In the genomic region with DNA sequence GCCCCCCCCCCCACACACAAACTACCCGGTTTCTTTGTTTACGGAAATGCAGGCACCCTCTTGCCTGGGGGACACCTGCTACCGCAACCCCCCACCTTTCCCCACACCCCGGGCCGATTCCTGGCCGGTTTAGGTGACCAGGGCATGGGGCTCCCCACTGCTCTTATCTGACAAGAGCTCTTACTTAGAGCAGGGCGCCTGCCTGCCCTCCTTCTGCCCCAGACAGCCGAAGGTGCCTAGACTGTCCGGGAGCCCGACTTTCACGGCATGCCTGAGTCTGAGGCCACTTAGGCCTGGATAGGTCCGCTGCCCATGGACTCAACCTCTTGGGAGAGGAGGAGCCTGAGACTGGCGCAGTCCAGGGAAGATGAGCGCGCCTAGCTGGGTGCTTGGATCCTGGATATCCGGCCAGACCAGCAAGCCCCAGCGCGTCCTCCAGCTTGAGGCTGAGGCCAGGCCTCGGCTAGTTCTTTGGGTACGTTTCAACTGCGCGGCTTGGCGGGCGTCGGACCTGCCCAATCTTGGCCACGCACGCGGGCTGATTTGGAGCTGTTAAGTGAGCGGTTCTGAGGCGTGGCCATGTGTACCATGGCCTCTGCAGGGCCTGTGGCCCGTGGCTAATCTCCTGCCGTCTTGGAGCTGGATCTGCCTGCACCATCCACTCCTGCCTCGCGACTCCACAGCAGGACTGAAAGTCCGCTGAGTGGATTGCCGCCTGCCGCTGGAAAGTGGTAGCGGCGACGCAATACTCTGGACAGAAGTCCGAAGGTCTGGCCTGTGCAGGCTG, we compare ENCODE assay signal across 7 mouse cellular contexts. TPM values are rescaled to one million over a fixed set of nuclear protein-coding genes. Genes with fewer than 3 reads are reported as not detected.
DNase-seq lines count a peak whose midpoint lies in the region; ATAC-seq and TF ChIP-seq lines count a peak whose summit lies in the region.

No protein-coding gene starts in this region.

- H3K4me3 ChIP-seq in E14TG2a.4 (replicated peaks; ENCODE audit: low read length) = peak overlapping the region; percentile 39; the same call in 1 of the 2 replicates
- peak overlapping the region; percentile 30; the same call in 1 of the 2 replicates for H3K4me3 ChIP-seq in G1E (ENCODE audit: low read depth, low read length)
- H3K4me3 ChIP-seq in heart, embryonic 16.5 days (ENCODE audit: low read length) = peak overlapping the region; percentile 27

- no peak for ATAC-seq in G1E (ENCODE audit: extremely low read depth, insufficient number of reproducible peaks, low FRiP score, poor library complexity, severe bottlenecking)
- no peak for ATAC-seq in heart, embryonic 16.5 days (replicated peaks; ENCODE audit: extremely low read depth, insufficient read depth, low FRiP score)

- peaks cover 93% of the 10 kb centered on the region for H3K27me3 ChIP-seq in E14TG2a.4 (ENCODE audit: insufficient read depth, low read length)
- H3K27me3 ChIP-seq in G1E (ENCODE audit: insufficient read depth, low read length) = peaks cover 2% of the 10 kb centered on the region; the same call in 1 of the 2 replicates
- H3K27me3 ChIP-seq in heart, embryonic 16.5 days (ENCODE audit: control insufficient read depth, insufficient read depth, low read length) = peaks cover 76% of the 10 kb centered on the region

- TF ChIP-seq CTCF in E14TG2a.4 (conservative IDR thresholded peaks at IDR 0.05; ENCODE audit: low read length) (no peak), G1E (IDR thresholded peaks at IDR 0.05; ENCODE audit: low read depth, low read length) (no peak)

- WGBS in heart, embryonic 16.5 days = 3% methylated on average over 41 of the region's 41 CpGs

- DNase-seq in G1E (ENCODE audit: low spot score) = no peak
- DNase-seq in kidney, postnatal 4 days = peak; percentile 74 to 84
- peak; percentile 63 for DNase-seq in neural tube, embryonic 10.5 days (ENCODE audit: extremely low spot score, low spot score)
- DNase-seq in layer of hippocampus, postnatal 36 days = no peak
- DNase-seq in ovary, adult 18-20 months (ENCODE audit: low spot score) = no peak

- H3K27ac ChIP-seq in heart, embryonic 16.5 days (ENCODE audit: low read length) = no peak overlapping the region

- H3K4me1 ChIP-seq in E14TG2a.4 (replicated peaks; ENCODE audit: low read depth, low read length) = peaks cover 64% of the 10 kb centered on the region
- no peaks in the 10 kb centered on the region for H3K4me1 ChIP-seq in G1E (ENCODE audit: insufficient read depth, low read depth, low read length)
- peaks cover 38% of the 10 kb centered on the region for H3K4me1 ChIP-seq in heart, embryonic 16.5 days (ENCODE audit: control insufficient read depth, insufficient read depth, low read length)

- peak overlapping the region; percentile 47 for H3K4me2 ChIP-seq in heart, embryonic 16.5 days (ENCODE audit: low read depth, low read length)

- H3K9ac ChIP-seq in heart, embryonic 16.5 days (ENCODE audit: low read length) = no peak overlapping the region

- H3K9me3 ChIP-seq in E14TG2a.4 (ENCODE audit: low read length) (no peaks in the 10 kb centered on the region), G1E (replicated peaks) (peaks cover 92% of the 10 kb centered on the region)
- H3K9me3 ChIP-seq in heart, embryonic 16.5 days (replicated peaks; ENCODE audit: control insufficient read depth, low read length) = no peaks in the 10 kb centered on the region

- no peaks in the 10 kb centered on the region for H3K36me3 ChIP-seq in E14TG2a.4 (ENCODE audit: insufficient read depth, low read length)
- H3K36me3 ChIP-seq in G1E (replicated peaks) = no peaks in the 10 kb centered on the region
- no peaks in the 10 kb centered on the region for H3K36me3 ChIP-seq in heart, embryonic 16.5 days (ENCODE audit: control insufficient read depth, insufficient read depth)

RNA-seq across cellular contexts. Expression of gene Cbx8, which starts 4.0 kb away (rescaled TPM):
- total RNA-seq in G1E (2014; fragmentation: Nextera tagmentation) (not detected in 2 replicates), G1E (2017) (not detected in 2 replicates)
- not detected in 2 replicates for polyA plus RNA-seq in G1E (2012)
- 7.0 and 7.5 TPM in 2 replicates for polyA plus RNA-seq in heart, embryonic 16.5 days (2015; fragmentation: Nextera tagmentation; extraction: Ambion mirVana)
- total RNA-seq in layer of hippocampus, postnatal 36 days (2021) = 10 to 100 TPM; 11.2 to 13.6 TPM

RNA-seq across cellular contexts. Expression of gene Cbx2, which starts 22.0 kb away (rescaled TPM):
- not detected in 2 replicates for total RNA-seq in G1E (2014; fragmentation: Nextera tagmentation)
- total RNA-seq in G1E (2017) = 0.11 and 0.12 TPM in 2 replicates
- not detected in 2 replicates for polyA plus RNA-seq in G1E (2012)
- 15.0 and 15.3 TPM in 2 replicates for polyA plus RNA-seq in heart, embryonic 16.5 days (2015; fragmentation: Nextera tagmentation; extraction: Ambion mirVana)
- 1 to 10 TPM; 4.0 to 4.4 TPM for total RNA-seq in layer of hippocampus, postnatal 36 days (2021)

RNA-seq across cellular contexts. Expression of gene Cbx4, which starts 41.3 kb away (rescaled TPM):
- not detected in 2 replicates for total RNA-seq in G1E (2014; fragmentation: Nextera tagmentation)
- not detected in 2 replicates for total RNA-seq in G1E (2017)
- polyA plus RNA-seq in G1E (2012) = 0.03 and 0.08 TPM in 2 replicates
- polyA plus RNA-seq in heart, embryonic 16.5 days (2015; fragmentation: Nextera tagmentation; extraction: Ambion mirVana) = 11.5 and 12.6 TPM in 2 replicates
- 10 to 100 TPM; 57.3 to 59.4 TPM for total RNA-seq in layer of hippocampus, postnatal 36 days (2021)

RNA-seq across cellular contexts. Expression of gene Enpp7, which starts 56.8 kb away (rescaled TPM):
- total RNA-seq in G1E (2014; fragmentation: Nextera tagmentation) (not detected in 2 replicates), G1E (2017) (0.29 TPM in 1 of 2 replicates, not detected in the other)
- polyA plus RNA-seq in G1E (2012) = not detected in 2 replicates
- 0.12 TPM in 1 of 2 replicates, not detected in the other for polyA plus RNA-seq in heart, embryonic 16.5 days (2015; fragmentation: Nextera tagmentation; extraction: Ambion mirVana)
- total RNA-seq in layer of hippocampus, postnatal 36 days (2021) = not detected

Comparison
In these comparisons a context has a peak if more than half of its experiments do, and no peak if none do; other contexts are left out.
1. DNase-seq: peak in kidney, postnatal 4 days (2 of 2) and neural tube, embryonic 10.5 days (single experiment); none in G1E (single experiment), layer of hippocampus, postnatal 36 days (0 of 2) and ovary, adult 18-20 months (single experiment).
2. RNA of gene Cbx8, which starts 4.0 kb away (total RNA-seq): 11.2 to 13.6 TPM in layer of hippocampus, postnatal 36 days; not detected in G1E; every median in the first group is over 10 times any median in the second.
3. RNA of gene Cbx2, which starts 22.0 kb away (total RNA-seq): 4.0 to 4.4 TPM in layer of hippocampus, postnatal 36 days; 0.11 to 0.12 TPM in G1E; every median in the first group is over 4 times any median in the second.
4. RNA of gene Cbx4, which starts 41.3 kb away (total RNA-seq): 57.3 to 59.4 TPM in layer of hippocampus, postnatal 36 days; not detected in G1E; every median in the first group is over 10 times any median in the second.
5. Peak in every context shown above with its lines, with median percentiles within 50 percentile points of each other: H3K4me3 ChIP-seq.